Mouse (Mus musculus) intestine, embryonic 16.5 days (tissue): ENCODE results near the gene Slc29a1. TPM values are rescaled to one million over a fixed set of nuclear protein-coding genes. Genes with fewer than 3 reads are reported as not detected.

Experiments
- ATAC-seq: fragments of 200-750 bp; cut with Nextera tagmentation; 2 replicates; pipeline ENCODE4 v1.8.0; 2017; ENCODE audit warnings: moderate TSS enrichment, moderate library complexity
- H3K27ac ChIP-seq: fragments of 300-500 bp; sonication (generic); 2 replicates; pipeline ENCODE4 v1.5.1; 2014; ENCODE audit warnings: mild to moderate bottlenecking, low read length
- H3K27me3 ChIP-seq: fragments of 300-500 bp; sonication (generic); replicated peaks from 2 replicates; pipeline ENCODE4 v1.6.1; 2014; ENCODE audit warnings: low read length, control low read depth, mixed read lengths; ENCODE audit not compliant: control insufficient read depth, insufficient read depth
- H3K36me3 ChIP-seq: fragments of 300-500 bp; sonication (generic); 2 replicates; pipeline ENCODE4 v1.6.1; 2014; ENCODE audit warnings: low read length, control low read depth; ENCODE audit not compliant: control insufficient read depth, insufficient read depth
- H3K4me1 ChIP-seq: fragments of 300-500 bp; sonication (generic); 2 replicates; pipeline ENCODE4 v1.6.1; 2014; ENCODE audit warnings: low read length, control low read depth, mixed read lengths; ENCODE audit not compliant: control insufficient read depth, insufficient read depth
- H3K4me2 ChIP-seq: fragments of 300-500 bp; sonication (generic); 2 replicates; pipeline ENCODE4 v1.6.1; 2014; ENCODE audit warnings: low read depth, low read length, control low read depth
- H3K4me3 ChIP-seq: fragments of 300-500 bp; sonication (generic); 2 replicates; pipeline ENCODE4 v1.5.1; 2014; ENCODE audit warnings: mild to moderate bottlenecking, low read length
- H3K9ac ChIP-seq: fragments of 300-500 bp; sonication (generic); 2 replicates; pipeline ENCODE4 v1.6.1; 2014; ENCODE audit warnings: low read depth, low read length
- H3K9me3 ChIP-seq: fragments of 300-500 bp; sonication (generic); 2 replicates; pipeline ENCODE4 v1.6.1; 2016; ENCODE audit warnings: low read length, control low read depth; ENCODE audit not compliant: control insufficient read depth
- WGBS: fragments of 180-500 bp; shearing (Covaris S2); extraction: QIAGEN DNeasy Blood & Tissue Kit; methylation state at CpG from one replicate; pipeline ENCODE4 v1.1.7; 2014; 5-methylcytosine and 5-hydroxymethylcytosine counted together
- polyA plus RNA-seq: library from polyadenylated mRNA; unstranded; fragments of >200 nt; fragmentation: Nextera tagmentation; extraction: Ambion mirVana; gene quantifications from 2 replicates; pipeline ENCODE4 v1.2.1, GENCODE M21; 2015

Slc29a1 gene
- polyA plus RNA-seq, 1 experiment from 2014 or later = 83.1 TPM

GRCm38 (mm10) chr17:45566360-45567161 lies 32.8 kb downstream of the Slc29a1 start:
- Histone ChIP-seq H3K4me1 (peaks cover 27% of the 10 kb centered on the region), H3K9ac (no peak overlapping the region), H3K27me3 (no peaks in the 10 kb centered on the region), H3K9me3 (no peaks in the 10 kb centered on the region), H3K4me2 (no peak overlapping the region), H3K4me3 (no peak overlapping the region), H3K27ac (no peak overlapping the region), H3K36me3 (peaks cover 30% of the 10 kb centered on the region)
- WGBS = 56% methylated on average over 18 of the region's 18 CpGs
- ATAC-seq = no peak

DNA sequence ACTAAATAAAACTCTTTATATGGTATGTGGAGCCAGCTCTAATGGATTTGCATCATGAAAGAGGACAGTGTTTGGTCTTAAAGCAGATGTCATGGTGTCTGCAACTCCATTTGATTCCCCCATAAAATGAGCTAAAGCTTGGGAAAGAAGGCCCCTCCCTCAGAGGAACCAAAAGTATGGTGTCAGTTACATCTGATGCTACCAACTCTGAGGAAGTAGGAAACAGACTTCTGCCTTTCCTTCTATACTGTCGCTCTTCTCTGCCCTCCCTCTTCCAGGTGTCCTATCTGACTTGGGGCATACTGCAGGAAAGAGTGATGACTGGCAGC lies 33.4 kb downstream of the Slc29a1 start:
- ATAC-seq = no peak
- no peak overlapping the region for H3K27ac ChIP-seq

DNA sequence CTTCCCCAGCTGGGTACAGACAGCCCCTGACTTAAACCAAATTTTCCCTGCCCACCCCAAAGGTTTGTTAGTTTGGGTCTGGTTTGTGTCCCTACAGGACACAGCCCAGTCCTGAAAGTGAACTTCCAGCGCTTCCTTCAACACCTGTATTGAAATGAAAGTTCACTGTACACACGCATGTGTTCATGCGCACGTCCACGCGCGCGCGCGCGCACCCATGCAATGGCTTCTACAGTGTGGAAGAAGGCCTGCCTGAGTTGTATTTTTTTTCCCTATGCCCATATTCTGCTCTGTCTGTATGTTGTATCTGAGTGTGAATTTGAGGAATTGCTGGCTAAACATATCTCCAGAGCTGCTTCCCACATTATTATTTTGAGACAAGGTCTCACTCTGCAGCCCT lies 34.3 kb downstream of the Slc29a1 start:
- H3K27ac ChIP-seq = peak overlapping the region; percentile 81; the same call in 1 of the 2 replicates
- peak overlapping the region; percentile 97 for H3K9ac ChIP-seq
- H3K27me3 ChIP-seq = no peaks in the 10 kb centered on the region
- ATAC-seq = no peak
- WGBS = 89% methylated on average over 11 of the region's 11 CpGs
- H3K4me1 ChIP-seq = peaks cover 17% of the 10 kb centered on the region
- peak overlapping the region; percentile 89 for H3K4me2 ChIP-seq
- H3K4me3 ChIP-seq = peak overlapping the region; percentile 88
- H3K9me3 ChIP-seq = no peaks in the 10 kb centered on the region
- H3K36me3 ChIP-seq = peaks cover 18% of the 10 kb centered on the region

More for the DNA sequence above, 33.4 kb downstream of the Slc29a1 start:
- no peak overlapping the region for H3K4me3 ChIP-seq
- no peak overlapping the region for H3K4me2 ChIP-seq
- peaks cover 21% of the 10 kb centered on the region for H3K4me1 ChIP-seq
- peaks cover 27% of the 10 kb centered on the region for H3K36me3 ChIP-seq
- H3K9ac ChIP-seq = no peak overlapping the region
- H3K27me3 ChIP-seq = no peaks in the 10 kb centered on the region
- H3K9me3 ChIP-seq = no peaks in the 10 kb centered on the region
- WGBS = 58% methylated on average over 1 of the region's 1 CpGs

GRCm38 (mm10) chr17:45564531-45565084 lies 34.8 kb downstream of the Slc29a1 start:
- peak overlapping the region; percentile 88 for H3K4me3 ChIP-seq
- WGBS = 7% methylated on average over 18 of the region's 18 CpGs
- H3K9me3 ChIP-seq = no peaks in the 10 kb centered on the region

DNA sequence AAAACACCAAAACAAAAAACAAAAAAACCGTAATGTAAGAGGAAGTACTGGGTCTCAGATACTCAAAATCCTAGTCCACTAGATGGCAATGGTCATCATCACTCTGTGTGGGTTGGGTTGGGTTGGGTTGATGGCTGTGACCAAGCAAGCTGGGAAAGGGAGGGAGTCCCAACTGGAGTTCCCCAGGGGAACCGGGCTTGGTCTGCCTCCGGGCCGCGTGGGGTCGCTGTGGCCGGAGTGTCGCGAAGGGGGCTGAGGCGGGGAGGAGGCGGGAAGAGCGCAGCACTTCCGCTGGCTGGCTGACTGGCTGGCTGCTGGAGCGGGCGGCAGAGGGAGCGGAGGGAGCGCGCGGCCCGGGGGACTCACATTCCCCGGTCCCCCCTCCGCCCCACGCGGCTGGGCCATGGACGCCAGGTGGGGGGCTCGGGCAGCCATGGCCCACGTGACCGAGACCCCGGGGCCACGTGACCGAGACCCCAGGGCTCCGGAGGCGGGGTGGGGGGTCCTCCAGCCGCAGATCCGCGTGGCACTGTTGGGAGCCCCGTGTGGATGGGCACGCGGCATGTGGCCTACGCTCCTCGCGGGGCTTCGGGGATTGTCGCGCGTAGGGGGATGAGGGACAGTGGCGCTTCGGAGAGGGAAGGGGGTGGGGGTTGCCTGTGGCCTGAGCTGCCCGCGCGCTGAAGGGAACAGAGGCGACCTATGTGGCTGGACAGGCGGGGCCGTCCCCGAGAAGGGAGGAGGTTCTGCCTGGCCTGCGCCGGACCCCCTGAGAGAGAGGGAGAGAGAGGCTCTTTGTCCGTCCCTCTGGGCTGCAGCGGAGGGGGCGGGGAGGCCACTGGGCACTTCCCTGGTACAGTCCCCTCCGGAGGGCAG lies 35.5 kb downstream of the Slc29a1 start, which contains the start of gene Slc35b2:
Gene Slc35b2 (plus strand): TSS at position 220 of the 876 bp plus-strand sequence.
- ATAC-seq = peak; percentile 87
- Histone ChIP-seq H3K27ac (peak within 1 kb of the TSS; percentile 81), H3K36me3 (peaks cover 14% of the 10 kb centered on the region), H3K27me3 (no peaks in the 10 kb centered on the region), H3K4me1 (peaks cover 16% of the 10 kb centered on the region), H3K4me3 (peak within 1 kb of the TSS; percentile 88), H3K9ac (peak within 1 kb of the TSS; percentile 97), H3K9me3 (no peaks in the 10 kb centered on the region), H3K4me2 (peak within 1 kb of the TSS; percentile 89)
- under 1% methylated on average over 58 of the region's 61 CpGs for WGBS

More at GRCm38 (mm10) chr17:45564531-45565084, 34.8 kb downstream of the Slc29a1 start:
- Histone ChIP-seq H3K4me2 (peak overlapping the region; percentile 89), H3K27me3 (no peaks in the 10 kb centered on the region), H3K36me3 (peaks cover 14% of the 10 kb centered on the region), H3K27ac (peak overlapping the region; percentile 81), H3K9ac (peak overlapping the region; percentile 97), H3K4me1 (peaks cover 16% of the 10 kb centered on the region)
- peak; percentile 16 for ATAC-seq

DNA sequence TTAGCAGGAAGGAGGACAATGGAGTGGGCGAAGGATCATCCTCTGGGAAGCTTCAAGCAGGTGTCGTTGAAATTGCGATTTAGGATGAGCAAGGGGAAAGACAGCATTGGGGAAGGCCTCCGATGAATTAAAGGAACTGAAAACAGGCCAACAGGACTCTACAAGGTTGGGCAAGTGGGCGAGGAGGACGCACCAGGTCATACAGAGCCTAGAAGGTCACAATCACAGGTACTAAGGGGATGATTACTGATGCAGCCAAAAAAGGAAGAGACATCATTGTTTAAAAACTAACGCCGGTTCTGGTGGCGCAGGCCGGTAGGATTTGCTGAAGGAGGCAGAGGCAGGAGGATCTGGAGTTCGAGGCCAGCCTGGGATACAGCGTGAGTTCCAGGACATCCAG lies 36.2 kb downstream of the Slc29a1 start:
- H3K4me3 ChIP-seq = no peak overlapping the region
- peaks cover 16% of the 10 kb centered on the region for H3K4me1 ChIP-seq
- H3K4me2 ChIP-seq = peak overlapping the region; percentile 89; the same call in 1 of the 2 replicates
- ATAC-seq = no peak
- WGBS = 73% methylated on average over 12 of the region's 12 CpGs
- no peak overlapping the region for H3K27ac ChIP-seq
- no peaks in the 10 kb centered on the region for H3K9me3 ChIP-seq
- H3K27me3 ChIP-seq = no peaks in the 10 kb centered on the region
- H3K36me3 ChIP-seq = peaks cover 11% of the 10 kb centered on the region
- H3K9ac ChIP-seq = peak overlapping the region; percentile 97; the same call in 1 of the 2 replicates

DNA sequence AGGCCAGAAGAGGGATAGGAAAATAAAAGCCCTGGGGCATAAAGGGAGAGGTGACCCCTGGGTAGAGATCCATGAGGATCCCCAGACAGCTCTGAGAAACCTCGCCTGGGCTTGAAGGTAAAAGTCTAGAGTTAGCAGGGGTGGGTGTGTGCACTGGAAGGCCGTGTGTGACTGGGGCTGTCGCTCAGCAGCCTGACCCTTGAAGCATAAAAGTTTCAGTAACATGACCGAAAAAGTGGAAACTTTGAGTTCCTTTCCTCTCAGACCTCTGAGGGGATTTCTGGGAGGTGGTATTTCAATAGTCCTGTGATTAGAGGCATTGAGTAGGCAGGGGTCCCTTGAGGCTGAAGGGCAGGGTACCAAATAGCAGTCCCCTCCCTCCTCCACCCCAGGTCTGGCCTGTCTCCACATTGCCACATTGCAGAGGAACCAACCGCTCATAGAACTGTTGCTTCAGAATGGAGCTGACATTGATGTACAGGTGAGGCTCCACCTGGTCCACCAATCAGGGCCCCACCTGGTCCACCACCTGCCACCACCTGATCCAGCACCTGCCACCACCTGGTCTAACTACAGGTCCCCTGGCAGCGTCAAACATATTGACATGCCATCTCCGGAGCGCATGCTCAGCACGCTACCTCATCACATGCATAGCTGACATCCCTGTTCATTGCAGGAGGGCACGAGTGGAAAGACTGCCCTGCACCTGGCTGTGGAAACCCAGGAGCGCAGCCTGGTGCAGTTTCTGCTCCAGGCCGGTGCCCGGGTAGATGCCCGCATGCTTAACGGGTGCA lies 39.5 kb downstream of the Slc29a1 start:
- H3K36me3 ChIP-seq = no peaks in the 10 kb centered on the region
- ATAC-seq = no peak
- no peak overlapping the region for H3K27ac ChIP-seq
- WGBS = 87% methylated on average over 15 of the region's 15 CpGs
- peaks cover 9% of the 10 kb centered on the region; the same call in 1 of the 2 replicates for H3K27me3 ChIP-seq
- H3K4me2 ChIP-seq = no peak overlapping the region
- H3K4me3 ChIP-seq = no peak overlapping the region
- no peaks in the 10 kb centered on the region for H3K9me3 ChIP-seq
- no peak overlapping the region for H3K9ac ChIP-seq
- H3K4me1 ChIP-seq = peaks cover 17% of the 10 kb centered on the region

DNA sequence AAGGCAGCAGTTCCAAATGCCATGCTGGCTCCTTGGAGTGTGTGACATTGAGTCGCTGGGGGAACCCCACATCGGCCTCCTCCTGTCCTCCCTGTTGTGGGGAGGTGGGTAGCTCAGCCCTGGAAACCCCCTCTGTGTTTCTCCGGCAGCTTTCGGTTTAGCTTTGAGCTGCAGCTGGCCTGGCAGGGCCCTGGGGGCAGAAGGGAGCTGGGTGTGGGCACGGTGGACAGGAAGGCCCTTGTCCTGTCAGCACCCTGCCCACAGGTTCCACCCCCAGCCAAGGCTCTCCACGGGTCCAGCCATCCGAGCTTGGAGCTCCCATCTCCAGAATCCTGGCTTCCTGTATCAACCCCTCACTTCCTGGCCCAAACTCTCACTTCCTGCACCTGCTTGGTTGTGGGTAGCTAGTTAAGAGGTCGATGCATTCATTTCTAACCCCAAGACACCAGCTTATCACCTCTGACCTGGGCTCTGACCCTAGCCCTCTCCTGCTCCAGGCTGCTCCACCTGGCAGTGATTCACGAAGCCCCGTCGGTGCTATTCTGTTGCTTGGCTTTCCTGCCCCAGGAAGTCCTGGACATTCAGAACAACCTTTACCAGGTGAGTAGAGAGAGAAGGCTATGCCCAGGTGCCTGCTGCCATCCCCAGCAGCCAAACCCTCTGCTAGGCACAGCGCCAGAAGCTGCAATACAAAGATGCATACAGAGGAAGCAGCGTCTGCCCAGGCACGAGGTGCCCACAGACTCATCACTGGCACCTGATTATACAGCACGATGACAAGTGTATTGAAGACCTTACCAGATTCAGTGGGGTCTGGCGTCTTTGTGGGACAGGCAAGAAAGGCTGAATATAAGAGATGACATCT lies 41.2 kb downstream of the Slc29a1 start:
- no peaks in the 10 kb centered on the region for H3K36me3 ChIP-seq
- no peaks in the 10 kb centered on the region for H3K9me3 ChIP-seq
- no peak overlapping the region for H3K4me3 ChIP-seq
- H3K9ac ChIP-seq = 0 out of 2 replicates have a peak overlapping the region, but pooled peaks have one; percentile 10
- H3K27me3 ChIP-seq = peaks cover 9% of the 10 kb centered on the region; the same call in 1 of the 2 replicates
- peaks cover 11% of the 10 kb centered on the region; the same call in 1 of the 2 replicates for H3K4me1 ChIP-seq
- 70% methylated on average over 16 of the region's 16 CpGs for WGBS
- no peak overlapping the region for H3K4me2 ChIP-seq
- no peak overlapping the region for H3K27ac ChIP-seq
- no peak for ATAC-seq
